Mouse (Mus musculus): Measurements from ENCODE around the gene Cox10.

- TF ChIP-seq CTCF (conservative IDR thresholded peaks at IDR 0.05; ENCODE audit: insufficient read depth, insufficient read length, low read depth, low read length) = no peak
- no peak for TF ChIP-seq POLR2A (IDR thresholded peaks at IDR 0.05; ENCODE audit: low read depth, low read length)
These were observed 105.3 kb downstream of the Cox10 start for GRCm38 (mm10) chr11:63973973-63974372.

All from kidney, adult 2 months (tissue).